Mouse (Mus musculus) duodenum, adult 2 months (tissue): ENCODE measurements around the gene Naaladl1. TPM values are rescaled to one million over a fixed set of nuclear protein-coding genes. Genes with fewer than 3 reads are reported as not detected.

Source experiments
- polyA plus RNA-seq: library from polyadenylated mRNA; depleted of rRNA; stranded (reverse); fragments of >200 nt; gene quantifications from 2 replicates; pipeline ENCODE4 v1.2.3, GENCODE M21; 2012; ENCODE audit warnings: low replicate concordance; rRNA removed

The Naaladl1 gene
- 39.6 and 913 TPM in 2 replicates for polyA plus RNA-seq

GRCm38 (mm10) chr19:6105586-6105985 is at the start of gene Naaladl1:
Naaladl1 (plus strand) TSS chr19:6105782.

GRCm38 (mm10) chr19:6057313-6058096 is 48.1 kb upstream of the Naaladl1 start, which contains the start of the genes Mrpl49 and Fau:
Mrpl49 (minus strand) TSS chr19:6057785.
Fau (plus strand) TSS chr19:6057844.

GRCm38 (mm10) chr19:6061021-6061533 is 44.5 kb upstream of the Naaladl1 start, which contains the start of gene Znhit2:
Znhit2 (plus strand) TSS chr19:6061192.

GRCm38 (mm10) chr19:6067724-6068415 is 37.7 kb upstream of the Naaladl1 start, which contains the start of gene Tm7sf2:
Tm7sf2 (minus strand) TSS chr19:6068373.

GRCm38 (mm10) chr19:6076564-6077393 is 28.8 kb upstream of the Naaladl1 start, which contains the start of gene Vps51:
Vps51 (minus strand) TSS chr19:6077231.

GRCm38 (mm10) chr19:6079983-6080480 is 25.6 kb upstream of the Naaladl1 start, which contains the start of gene Tmem262:
Tmem262 (plus strand) TSS chr19:6080033.

GRCm38 (mm10) chr19:6082156-6082555 is 23.4 kb upstream of the Naaladl1 start, which contains the start of gene Gm28374:
Gm28374 (minus strand) TSS chr19:6082256.

GRCm38 (mm10) chr19:6084478-6085248 is 20.9 kb upstream of the Naaladl1 start, which contains the start of the genes Zfpl1 and Cdca5:
Zfpl1 (minus strand) TSS chr19:6084956.
Cdca5 (plus strand) TSS chr19:6084983.

GRCm38 (mm10) chr19:6094119-6094518 is 11.5 kb upstream of the Naaladl1 start, which contains the start of gene AC131692.1:
AC131692.1 (plus strand) TSS chr19:6094419.

GRCm38 (mm10) chr19:6117986-6118676 is 12.5 kb downstream of the Naaladl1 start, which contains the start of gene Sac3d1:
Sac3d1 (minus strand) TSS chr19:6118650.

GRCm38 (mm10) chr19:6127760-6128341 is 22.3 kb downstream of the Naaladl1 start, which contains the start of gene Snx15:
Snx15 (minus strand) TSS chr19:6128304.

GRCm38 (mm10) chr19:6140678-6141393 is 35.3 kb downstream of the Naaladl1 start, which contains the start of gene Batf2:
Batf2 (plus strand) TSS chr19:6140983.

GRCm38 (mm10) chr19:6141394-6141749 is 35.8 kb downstream of the Naaladl1 start, which contains the start of gene Arl2:
Arl2 (minus strand) TSS chr19:6141548.

Other genes starting within 250 kb of the Naaladl1 start
- 28.3 and 53.0 TPM in 2 replicates for gene Frmd8, start 230.5 kb upstream of the Naaladl1 start, polyA plus RNA-seq
- gene Slc25a45, start 228.0 kb upstream of the Naaladl1 start, polyA plus RNA-seq = 349 and 397 TPM in 2 replicates
- 1.5 and 2.8 TPM in 2 replicates for gene Tigd3, start 211.6 kb upstream of the Naaladl1 start, polyA plus RNA-seq
- gene Dpf2, start 192.8 kb upstream of the Naaladl1 start, polyA plus RNA-seq = 46.6 and 58.0 TPM in 2 replicates
- 9.9 and 31.6 TPM in 2 replicates for gene Cdc42ep2, start 181.0 kb upstream of the Naaladl1 start, polyA plus RNA-seq
- gene Pola2, start 141.6 kb upstream of the Naaladl1 start, polyA plus RNA-seq = 29.4 and 31.2 TPM in 2 replicates
- gene Slc22a20, start 119.6 kb upstream of the Naaladl1 start, polyA plus RNA-seq = not detected in 2 replicates
- gene Capn1, start 89.9 kb upstream of the Naaladl1 start, polyA plus RNA-seq = 53.6 and 106 TPM in 2 replicates
- 87.1 and 103 TPM in 2 replicates for gene Syvn1, start 59.2 kb upstream of the Naaladl1 start, polyA plus RNA-seq
- gene Mrpl49, start 48.0 kb upstream of the Naaladl1 start, polyA plus RNA-seq = 11.4 and 11.7 TPM in 2 replicates
- 1,687 and 2,398 TPM in 2 replicates for gene Fau, start 47.9 kb upstream of the Naaladl1 start, polyA plus RNA-seq
- gene Znhit2, start 44.6 kb upstream of the Naaladl1 start, polyA plus RNA-seq = 63.5 and 115 TPM in 2 replicates
- gene Tm7sf2, start 37.4 kb upstream of the Naaladl1 start, polyA plus RNA-seq = 57.9 and 67.5 TPM in 2 replicates
- 42.6 and 68.1 TPM in 2 replicates for gene Vps51, start 28.6 kb upstream of the Naaladl1 start, polyA plus RNA-seq
- not detected in 2 replicates for gene Tmem262, start 25.7 kb upstream of the Naaladl1 start, polyA plus RNA-seq
- gene Gm28374, start 23.5 kb upstream of the Naaladl1 start, polyA plus RNA-seq = 0.21 and 0.28 TPM in 2 replicates
- 103 and 136 TPM in 2 replicates for gene Zfpl1, start 20.8 kb upstream of the Naaladl1 start, polyA plus RNA-seq
- 2.0 and 2.6 TPM in 2 replicates for gene Cdca5, start 20.8 kb upstream of the Naaladl1 start, polyA plus RNA-seq
- gene AC131692.1, start 11.4 kb upstream of the Naaladl1 start, polyA plus RNA-seq = not detected in 2 replicates
- gene Sac3d1, start 12.9 kb downstream of the Naaladl1 start, polyA plus RNA-seq = 53.0 and 57.0 TPM in 2 replicates
- 52.8 and 64.5 TPM in 2 replicates for gene Snx15, start 22.5 kb downstream of the Naaladl1 start, polyA plus RNA-seq
- gene Batf2, start 35.2 kb downstream of the Naaladl1 start, polyA plus RNA-seq = 76.0 and 120 TPM in 2 replicates
- gene Arl2, start 35.8 kb downstream of the Naaladl1 start, polyA plus RNA-seq = 116 and 148 TPM in 2 replicates
- gene Majin, start 78.6 kb downstream of the Naaladl1 start, polyA plus RNA-seq = 0.43 and 0.57 TPM in 2 replicates
- 0.25 and 1.1 TPM in 2 replicates for gene Gpha2, start 120.6 kb downstream of the Naaladl1 start, polyA plus RNA-seq
- gene Ppp2r5b, start 130.1 kb downstream of the Naaladl1 start, polyA plus RNA-seq = 69.7 and 212 TPM in 2 replicates
- 57.3 and 66.7 TPM in 2 replicates for gene Atg2a, start 135.9 kb downstream of the Naaladl1 start, polyA plus RNA-seq
- gene Ehd1, start 170.9 kb downstream of the Naaladl1 start, polyA plus RNA-seq = 468 and 699 TPM in 2 replicates
- 35.7 and 40.2 TPM in 2 replicates for gene Cdc42bpg, start 200.7 kb downstream of the Naaladl1 start, polyA plus RNA-seq
- 30.8 and 32.3 TPM in 2 replicates for gene Men1, start 229.2 kb downstream of the Naaladl1 start, polyA plus RNA-seq
- gene Map4k2, start 235.4 kb downstream of the Naaladl1 start, polyA plus RNA-seq = 59.4 and 76.0 TPM in 2 replicates